Mouse (Mus musculus) mouse embryonic stem cell (cell line): ENCODE measurements around the gene Ptgfrn.

Experiments used
- in situ Hi-C, 2 experiments: fragments of 300-500 bp; cut with MboI; formaldehyde crosslinking; loops; 1 replicate in 1 of 2; 3 replicates in 1 of 2; pipeline ENCODE4 v1.14.3; 2019 to 2020; ENCODE audit warnings: low sequenced_read_pairs in 2 of 2, low pct_unique_long_range_greater_than_20kb in 1 of 2, mixed read lengths in 1 of 2; ENCODE audit not compliant: unreplicated experiment in 1 of 2

The Ptgfrn gene

GRCm38 (mm10) chr3:101097146-101097800 lies 12.8 kb downstream of the Ptgfrn start:
- in situ Hi-C loops: no loop called here

- in situ Hi-C loops: no loop called here
Observed at GRCm38 (mm10) chr3:101095761-101096449, 14.2 kb downstream of the Ptgfrn start.

DNA sequence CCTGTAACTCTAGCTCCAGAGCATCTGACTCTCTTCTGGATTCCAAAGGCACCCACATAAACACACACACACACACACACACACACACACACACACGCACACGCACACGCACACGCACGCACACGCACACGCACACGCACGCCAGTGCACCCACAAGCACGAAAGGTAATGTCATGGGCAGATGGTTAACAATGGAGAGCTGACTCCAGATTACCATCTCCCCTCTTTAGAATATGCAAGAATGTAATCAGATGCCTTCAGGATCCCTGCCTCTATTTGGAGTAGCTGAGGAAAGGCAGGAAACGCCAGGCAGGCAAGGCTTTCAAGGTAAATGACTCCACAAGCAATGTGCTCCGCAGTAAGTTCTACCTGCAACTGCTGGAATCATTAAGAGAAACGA lies 17.9 kb downstream of the Ptgfrn start:
- in situ Hi-C loops: no loop called here

GRCm38 (mm10) chr3:101086584-101087445 lies 23.3 kb downstream of the Ptgfrn start:
- in situ Hi-C loops: no loop called here

GRCm38 (mm10) chr3:101080925-101081324 lies 29.2 kb downstream of the Ptgfrn start:
- in situ Hi-C loops: no loop called here

- in situ Hi-C loops: no loop called here
Observed at GRCm38 (mm10) chr3:101078344-101078743, 31.7 kb downstream of the Ptgfrn start.

DNA sequence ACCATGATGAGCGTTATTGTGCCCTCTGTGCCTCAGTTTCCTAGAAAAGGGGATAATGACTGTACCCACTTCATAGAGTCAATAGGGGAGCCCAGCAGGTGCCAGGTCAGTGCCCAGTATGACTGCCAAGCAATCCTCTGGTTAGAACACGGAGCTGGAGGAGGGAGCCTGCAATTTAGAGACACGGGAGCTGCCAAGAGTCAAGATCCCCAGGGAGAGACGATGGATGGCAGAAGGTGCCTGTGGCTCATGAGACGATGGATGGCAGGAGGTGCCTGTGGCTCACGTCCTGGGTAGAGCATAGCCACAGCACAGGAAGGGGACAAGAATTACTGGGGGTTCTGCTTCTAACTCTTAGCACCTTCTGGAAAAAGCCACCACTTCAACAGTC lies 32.4 kb downstream of the Ptgfrn start:
- in situ Hi-C loops: no loop called here

DNA sequence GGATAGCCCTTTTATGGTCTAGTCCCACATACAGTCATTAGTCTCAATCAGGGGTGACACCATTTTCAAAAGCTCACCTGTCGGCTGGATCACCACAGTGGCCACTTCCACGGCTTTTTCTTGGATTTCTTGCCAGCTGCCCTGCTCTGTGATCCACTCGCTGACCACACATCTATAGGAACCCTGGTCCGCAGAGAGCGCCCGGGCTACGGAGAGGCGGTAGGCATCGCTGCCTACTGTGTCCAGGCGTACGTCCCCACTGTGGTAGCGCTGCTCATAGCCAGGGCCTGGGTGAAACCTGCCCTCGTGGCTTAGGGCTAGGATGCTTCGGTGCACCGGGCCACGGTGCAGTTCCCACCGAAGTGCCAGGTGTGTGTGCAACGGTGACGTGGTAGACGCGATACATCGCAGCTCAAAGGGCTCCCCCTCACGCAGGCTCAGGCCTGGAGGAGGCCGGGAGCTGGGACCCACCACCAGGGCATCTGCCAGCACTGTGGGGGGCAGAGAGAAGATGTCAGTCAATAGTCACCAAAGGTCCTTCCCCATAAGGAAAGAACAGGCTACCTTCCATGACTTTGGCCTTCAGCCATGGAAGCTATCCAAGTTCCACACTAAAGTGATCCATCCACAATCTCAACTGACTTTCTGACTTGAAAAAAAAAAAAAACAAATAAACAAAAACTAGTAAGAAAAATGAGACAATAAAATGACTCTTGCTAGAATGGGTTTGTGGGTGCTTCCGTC lies 32.9 kb downstream of the Ptgfrn start:
- in situ Hi-C loops: no loop called here

GRCm38 (mm10) chr3:101075866-101076265 lies 34.2 kb downstream of the Ptgfrn start:
- in situ Hi-C loops: no loop called here

DNA sequence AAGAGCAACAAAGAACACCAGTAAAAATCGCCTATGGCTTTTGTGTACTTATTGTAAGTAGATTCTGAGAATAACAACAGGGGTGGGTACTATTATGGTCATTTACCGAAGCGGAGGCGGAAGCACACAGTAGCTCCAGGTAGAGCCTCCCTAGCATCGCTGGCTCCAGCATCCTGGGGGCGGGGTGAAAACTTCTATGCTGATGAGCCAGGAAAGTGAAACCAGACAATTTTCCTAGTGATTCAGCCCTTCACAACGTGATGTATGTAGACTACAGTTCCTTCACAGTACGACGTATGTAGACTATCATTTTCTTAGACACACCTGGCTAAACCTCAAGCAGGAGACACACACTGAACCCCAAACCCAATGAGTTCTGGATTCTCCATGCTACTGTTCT lies 36.7 kb downstream of the Ptgfrn start:
- in situ Hi-C loops: no loop called here

GRCm38 (mm10) chr3:101072506-101073215 lies 37.4 kb downstream of the Ptgfrn start:
- in situ Hi-C loops: no loop called here

DNA sequence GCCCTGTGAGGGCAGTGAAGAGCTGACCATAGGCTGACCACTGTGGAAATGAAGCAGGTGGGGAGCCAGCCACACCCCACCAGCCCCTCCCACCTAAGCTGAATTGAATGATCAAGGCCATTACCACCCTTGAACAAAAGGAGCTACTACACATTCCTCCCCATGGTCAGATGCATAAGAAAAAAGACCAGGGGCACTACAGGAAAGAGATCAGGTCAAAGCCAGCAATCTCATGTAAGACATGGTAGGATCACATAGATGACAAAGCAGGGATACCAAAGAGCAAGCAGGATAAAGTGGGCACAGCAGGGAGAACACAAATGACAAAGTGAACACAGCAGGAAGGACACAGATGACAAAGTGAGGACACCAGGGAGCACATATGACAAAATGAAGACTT lies 38.5 kb downstream of the Ptgfrn start:
- in situ Hi-C loops: no loop called here

- in situ Hi-C loops: no loop called here
Observed at GRCm38 (mm10) chr3:101070796-101071235, 39.3 kb downstream of the Ptgfrn start.

GRCm38 (mm10) chr3:101070230-101070795 lies 39.8 kb downstream of the Ptgfrn start:
- in situ Hi-C loops: no loop called here

DNA sequence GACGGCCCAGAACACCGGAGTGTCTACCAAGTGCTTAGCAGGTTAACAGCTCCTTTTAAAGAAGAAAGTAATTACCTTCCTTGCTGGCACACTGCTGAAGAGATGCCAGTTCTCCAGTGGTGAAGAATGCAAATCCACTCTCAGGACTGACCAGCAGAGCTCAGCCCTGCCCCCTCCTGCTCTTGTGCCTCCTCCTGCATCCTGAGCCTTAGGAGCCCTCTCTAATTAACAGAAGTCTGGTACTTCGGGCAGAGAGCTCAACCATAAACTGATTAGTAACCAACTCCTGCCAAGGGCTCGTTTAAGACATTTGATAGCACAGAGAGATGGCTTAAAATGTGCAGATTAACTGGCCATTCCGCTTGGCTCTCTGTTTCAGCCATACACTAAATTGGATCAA lies 41.4 kb downstream of the Ptgfrn start:
- in situ Hi-C loops: no loop called here

GRCm38 (mm10) chr3:101066175-101066574 lies 43.9 kb downstream of the Ptgfrn start:
- in situ Hi-C loops: no loop called here

- in situ Hi-C loops: no loop called here
Observed at GRCm38 (mm10) chr3:101061865-101062585, 48.1 kb downstream of the Ptgfrn start.
